Mouse (Mus musculus) lung, adult 2 months (tissue): ENCODE measurements at regions not wholly inside any gene's neighbourhood (a gene's known extent, or its start where the extent isn't known, plus 50 kb on each side); places are given as distances from the start of the nearest gene placed in this dataset.

ENCODE experiments used
- DNase-seq: peaks from one replicate; pipeline ENCODE4 v3.0.0; 2022
- H3K4me1 ChIP-seq: fragments of 200-500 bp; 2 replicates; pipeline ENCODE4 v1.6.1; 2011; ENCODE audit warnings: low read length; ENCODE audit not compliant: control insufficient read depth, insufficient read depth
- H3K4me3 ChIP-seq: fragments of 200-500 bp; replicated peaks from 2 replicates; pipeline ENCODE3; 2011; ENCODE audit warnings: low read depth, mild to moderate bottlenecking, control low read depth, low read length; ENCODE audit errors: extremely low read depth
- CTCF ChIP-seq: fragments of 200-500 bp; IDR thresholded peaks from 2 replicates; pipeline ENCODE4 v1.5.1; 2011; ENCODE audit warnings: mild to moderate bottlenecking, low read length, control low read depth; ENCODE audit not compliant: insufficient read depth
- POLR2A ChIP-seq: fragments of 200-500 bp; IDR thresholded peaks from 2 replicates; pipeline ENCODE4 v1.6.1; 2011; ENCODE audit warnings: low read depth, mild to moderate bottlenecking, control low read depth, low read length, borderline replicate concordance; ENCODE audit errors: extremely low read depth
- WGBS: fragments of 180-500 bp; shearing (Covaris S2); methylation state at CpG from one replicate; pipeline ENCODE4 v1.1.7; 2018; 5-methylcytosine and 5-hydroxymethylcytosine counted together

- no peaks in the 10 kb centered on the region for H3K4me1 ChIP-seq
- WGBS = 50% methylated on average over 3 of the region's 3 CpGs
- H3K4me3 ChIP-seq = no peak overlapping the region
- no peak for DNase-seq
- TF ChIP-seq CTCF (no peak), POLR2A (no peak)
Observed at GRCm38 (mm10) chr5:102428310-102428709, 52.9 kb upstream of the Arhgap24 start.
